Mouse (Mus musculus) liver, postnatal 0 days (tissue): ENCODE results near the gene Armc8.

Source experiments
- CTCF ChIP-seq: sonication (generic); IDR thresholded peaks from 2 replicates; pipeline ENCODE4 v1.5.1; 2016; ENCODE audit warnings: antibody characterized with exemption, low read depth
- EP300 ChIP-seq: IDR thresholded peaks from 2 replicates; pipeline ENCODE4 v1.6.1; 2016; ENCODE audit warnings: antibody characterized with exemption, low read depth, mild to moderate bottlenecking

DNA sequence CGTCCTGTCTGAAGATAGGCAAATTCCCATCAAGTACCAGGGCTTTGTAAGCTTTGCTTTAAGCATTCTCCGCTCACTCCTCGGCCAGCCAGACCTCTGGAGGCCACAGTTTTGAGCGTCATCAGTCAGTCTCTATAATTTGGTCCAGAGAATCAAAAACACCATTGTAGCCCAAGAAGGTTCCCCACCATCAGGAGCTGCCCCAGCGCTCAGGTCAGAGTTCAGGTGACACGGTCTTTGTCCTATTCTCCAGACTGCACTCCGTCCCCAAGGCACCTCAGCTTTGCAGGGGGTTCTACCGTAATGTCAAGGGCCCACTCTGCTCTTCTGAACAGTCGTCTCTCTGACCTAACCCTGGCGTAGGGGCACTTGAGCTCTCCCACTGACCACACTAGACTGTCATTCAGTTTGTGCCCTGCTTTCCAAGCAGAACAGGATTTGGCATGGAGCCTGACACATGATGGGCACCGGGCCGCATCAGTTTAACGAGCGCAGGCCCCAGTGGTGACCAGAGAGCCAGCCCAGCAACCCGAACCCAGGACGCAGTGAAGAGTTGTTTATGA is 133.0 kb downstream of the Armc8 start:
- TF ChIP-seq EP300 (no peak), CTCF (no peak)
